Mouse (Mus musculus) G1E (cell line): ENCODE measurements around the gene Elavl1.

Experiments used
- CTCF ChIP-seq: IDR thresholded peaks from 2 replicates; pipeline ENCODE4 v1.5.1; 2012; ENCODE audit warnings: low read depth, low read length, inconsistent platforms, mixed read lengths
- GATA1 ChIP-seq: IDR thresholded peaks from 2 replicates; pipeline ENCODE4 v1.6.1; 2012; ENCODE audit warnings: borderline replicate concordance, low read length, inconsistent platforms, mixed read lengths

- TF ChIP-seq CTCF (no peak), GATA1 (no peak)
Measured at GRCm38 (mm10) chr8:4348275-4348674, 23.1 kb upstream of the Elavl1 start.
